Mouse (Mus musculus) MEL (cell line): ENCODE measurements around the gene Fkbp15. TPM values are rescaled to one million over a fixed set of nuclear protein-coding genes. Genes with fewer than 3 reads are reported as not detected.

Source experiments
- DNase-seq: peaks from one replicate; pipeline ENCODE4 v3.0.0; 2011; ENCODE audit warnings: low read depth, low spot score
- H3K27ac ChIP-seq: 2 replicates; pipeline ENCODE4 v1.5.1; 2012; ENCODE audit warnings: low read depth, mild to moderate bottlenecking, control low read depth, low read length, moderate library complexity; ENCODE audit not compliant: control insufficient read depth
- H3K27me3 ChIP-seq, 2 experiments: fragments of 150-350 bp in 1 of 2; sonication (generic) in 1 of 2; 2 replicates each; pipeline ENCODE4 v1.6.1; 2012; ENCODE audit warnings: low read length in 2 of 2, mild to moderate bottlenecking in 2 of 2, improper control_type of control experiment in 1 of 2, moderate library complexity in 1 of 2; ENCODE audit not compliant: insufficient read depth in 2 of 2, control insufficient read depth in 1 of 2
- H3K36me3 ChIP-seq, 2 experiments: 2 replicates each; pipeline ENCODE4 v1.6.1; 2012 to 2014; ENCODE audit warnings: low read length in 2 of 2, improper control_type of control experiment in 1 of 2, inconsistent platforms in 1 of 2, mild to moderate bottlenecking in 1 of 2; ENCODE audit not compliant: insufficient read depth in 2 of 2, control insufficient read depth in 1 of 2
- H3K4me1 ChIP-seq, 2 experiments: fragments of 150-350 bp in 1 of 2; sonication (generic) in 1 of 2; 2 replicates each; pipeline ENCODE4 v1.6.1; 2012; ENCODE audit warnings: low read length in 2 of 2, improper control_type of control experiment in 1 of 2, mild to moderate bottlenecking in 1 of 2; ENCODE audit not compliant: insufficient read depth in 2 of 2, control insufficient read depth in 1 of 2
- H3K4me3 ChIP-seq, 2 experiments: fragments of 150-350 bp in 1 of 2; sonication (generic) in 1 of 2; 2 replicates each; pipeline ENCODE4 v1.5.1; 2012; ENCODE audit warnings: low read depth in 2 of 2, low read length in 2 of 2, mild to moderate bottlenecking in 2 of 2, moderate library complexity in 2 of 2, control low read depth in 1 of 2, improper control_type of control experiment in 1 of 2; ENCODE audit not compliant: control insufficient read depth in 1 of 2, insufficient read depth in 1 of 2
- H3K79me2 ChIP-seq: 2 replicates; pipeline ENCODE4 v1.6.1; 2012; ENCODE audit warnings: mild to moderate bottlenecking, low read length, moderate library complexity; ENCODE audit not compliant: control insufficient read depth, poor library complexity, insufficient read depth
- H3K9ac ChIP-seq: 2 replicates; pipeline ENCODE4 v1.6.1; 2012; ENCODE audit warnings: low read depth, mild to moderate bottlenecking, control low read depth, low read length, moderate library complexity; ENCODE audit not compliant: control insufficient read depth, poor library complexity, severe bottlenecking
- H3K9me3 ChIP-seq: fragments of 150-350 bp; sonication (generic); replicated peaks from 2 replicates; pipeline ENCODE4 v1.6.1; 2012; ENCODE audit warnings: mild to moderate bottlenecking, low read length, improper control_type of control experiment, moderate library complexity; ENCODE audit not compliant: insufficient read depth
- E2F4 ChIP-seq: IDR thresholded peaks from 2 replicates; pipeline ENCODE4 v1.6.1; 2011; ENCODE audit warnings: low read depth, low read length, improper control_type of control experiment, borderline replicate concordance
- ELF1 ChIP-seq: IDR thresholded peaks from 2 replicates; pipeline ENCODE4 v1.6.1; 2014; ENCODE audit warnings: low read depth, mild to moderate bottlenecking, inconsistent platforms, low read length, improper control_type of control experiment, moderate library complexity
- ETS1 ChIP-seq: IDR thresholded peaks from 2 replicates; pipeline ENCODE4 v1.6.1; 2012; ENCODE audit warnings: low read depth, mild to moderate bottlenecking, inconsistent platforms, low read length, improper control_type of control experiment, moderate library complexity
- GABPA ChIP-seq: IDR thresholded peaks from 2 replicates; pipeline ENCODE4 v1.6.1; 2012; ENCODE audit warnings: low read depth, mild to moderate bottlenecking, inconsistent platforms, low read length, improper control_type of control experiment, moderate library complexity
- HCFC1 ChIP-seq: IDR thresholded peaks from 2 replicates; pipeline ENCODE4 v1.6.1; 2012; ENCODE audit warnings: low read depth, mild to moderate bottlenecking, inconsistent platforms, low read length, improper control_type of control experiment, moderate library complexity
- KAT2A ChIP-seq: conservative IDR thresholded peaks from 2 replicates; pipeline ENCODE4 v1.6.1; 2012; ENCODE audit warnings: low read depth, low read length, improper control_type of control experiment, inconsistent platforms
- NELFE ChIP-seq: IDR thresholded peaks from 2 replicates; pipeline ENCODE4 v1.6.1; 2011; ENCODE audit warnings: low read depth, low read length, improper control_type of control experiment
- POLR2A ChIP-seq, 2 experiments: IDR thresholded peaks; 2 replicates each; pipeline ENCODE4 v1.6.1; 2011 to 2012; ENCODE audit warnings: low read length in 2 of 2, mild to moderate bottlenecking in 2 of 2, control low read depth in 1 of 2, improper control_type of control experiment in 1 of 2, low read depth in 1 of 2, moderate library complexity in 1 of 2; ENCODE audit not compliant: control insufficient read depth in 1 of 2, insufficient read depth in 1 of 2, poor library complexity in 1 of 2
- POLR2AphosphoS2 ChIP-seq: IDR thresholded peaks from 2 replicates; pipeline ENCODE4 v1.6.1; 2011; ENCODE audit warnings: low read length, improper control_type of control experiment
- POLR2AphosphoS5 ChIP-seq: IDR thresholded peaks from 2 replicates; pipeline ENCODE4 v1.6.1; 2012; ENCODE audit warnings: low read depth, borderline replicate concordance, mild to moderate bottlenecking, inconsistent platforms, low read length, moderate library complexity, mixed read lengths
- SIN3A ChIP-seq: IDR thresholded peaks from 2 replicates; pipeline ENCODE4 v1.6.1; 2012; ENCODE audit warnings: low read length, improper control_type of control experiment, inconsistent platforms
- SMC3 ChIP-seq: IDR thresholded peaks from 2 replicates; pipeline ENCODE4 v1.6.1; 2011; ENCODE audit warnings: low read depth, low read length, improper control_type of control experiment
- TBP ChIP-seq: IDR thresholded peaks from 2 replicates; pipeline ENCODE4 v1.8.0; 2011; ENCODE audit warnings: low read depth, low read length, improper control_type of control experiment
- TCF12 ChIP-seq: IDR thresholded peaks from 2 replicates; pipeline ENCODE4 v1.6.1; 2014; ENCODE audit warnings: low read depth, mild to moderate bottlenecking, inconsistent platforms, low read length, improper control_type of control experiment, moderate library complexity
- ZMIZ1 ChIP-seq: IDR thresholded peaks from 2 replicates; pipeline ENCODE4 v1.6.1; 2012; ENCODE audit warnings: low read depth, mild to moderate bottlenecking, inconsistent platforms, low read length, improper control_type of control experiment, moderate library complexity
- ZNF384 ChIP-seq: IDR thresholded peaks from 2 replicates; pipeline ENCODE4 v1.6.1; 2012; ENCODE audit warnings: low read depth, mild to moderate bottlenecking, inconsistent platforms, low read length, improper control_type of control experiment
- polyA plus RNA-seq, 2 experiments: library from polyadenylated mRNA; stranded (reverse) in 1 of 2; unstranded in 1 of 2; fragments of >175 nt in 1 of 2; fragments of >200 nt in 1 of 2; gene quantifications; 2 replicates each; pipeline versions ENCODE4 v1.2.1 to v1.2.4; 2012; ENCODE audit warnings: low replicate concordance in 2 of 2, low read depth in 1 of 2; ENCODE audit not compliant: insufficient read length in 2 of 2, insufficient read depth in 1 of 2, missing spikeins in 1 of 2
- total RNA-seq: library from RNA; depleted of rRNA; stranded (reverse); fragments of 300-350 nt; gene quantifications from 2 replicates; pipeline ENCODE4 v1.2.3, GENCODE M21; 2012; rRNA removed

The Fkbp15 gene
- total RNA-seq (21.1 and 23.3 TPM in 2 replicates), polyA plus RNA-seq (10 to 100 TPM in 1 of 2 experiments, not detected in 1; 26.5 TPM)

GRCm38 (mm10) chr4:62360088-62360804 is at the start of gene Fkbp15, which contains the start of gene Slc31a1:
Fkbp15 (minus strand) TSS chr4:62360548.
Slc31a1 (plus strand) TSS chr4:62360727.
- no peaks in the 10 kb centered on the region for H3K27me3 ChIP-seq
- peak; percentile 99 for DNase-seq
- peaks cover 36% of the 10 kb centered on the region for H3K79me2 ChIP-seq
- H3K4me3 ChIP-seq: peak within 1 kb of the TSS; percentile 91 to 96
- H3K9ac ChIP-seq: peak within 1 kb of the TSS; percentile 94
- peak within 1 kb of the TSS; percentile 71 for H3K27ac ChIP-seq
- TF ChIP-seq ELF1 (peak; percentile 85), POLR2A (IDR thresholded peaks at IDR 0.05; ENCODE audit: control insufficient read depth in 1 of 2, insufficient read depth in 1 of 2, low read depth in 1 of 2, low read length in 2 of 2, poor library complexity in 1 of 2) (peak; percentile 88 to 90), SIN3A (peak; percentile 95), ZMIZ1 (peak; percentile 81; the same call in 1 of the 2 replicates), POLR2AphosphoS2 (peak; percentile 64; the same call in 1 of the 2 replicates), NELFE (peak; percentile 87), POLR2AphosphoS5 (no peak), TBP (peak; percentile 82), SMC3 (no peak), GABPA (no peak), HCFC1 (peak; percentile 89), KAT2A (peak; percentile 79), ETS1 (peak; percentile 84)
- TF ChIP-seq, all 39 proteins: peak for 10
- H3K36me3 ChIP-seq: peaks cover 0 to 29% of the 10 kb centered on the region in 2 experiments; a peak in 2 of 4 replicates
- no peaks in the 10 kb centered on the region for H3K9me3 ChIP-seq
- H3K4me1 ChIP-seq: peaks cover 6 to 8% of the 10 kb centered on the region in 2 experiments; a peak in 3 of 4 replicates

DNA sequence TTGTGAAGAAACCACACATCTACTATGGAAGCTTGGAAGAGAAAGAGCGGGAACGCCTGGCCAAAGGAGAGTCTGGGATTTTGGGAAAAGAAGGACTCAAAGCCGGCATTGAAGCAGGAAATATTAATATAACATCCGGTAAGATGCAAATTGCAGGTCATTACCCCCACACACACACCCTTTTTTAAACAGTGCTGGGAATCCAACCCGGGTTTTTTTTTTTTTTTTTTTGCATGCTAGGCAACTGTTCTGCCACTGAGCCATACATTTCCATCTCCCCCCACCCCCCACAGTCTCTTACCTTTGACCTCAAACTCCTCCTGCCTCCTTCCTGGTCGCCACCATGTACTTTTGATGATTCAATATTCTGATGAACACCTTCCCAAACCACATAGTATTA is 49.3 kb upstream of the Fkbp15 start:
- Histone ChIP-seq H3K36me3 (peaks cover 15 to 18% of the 10 kb centered on the region in 2 experiments), H3K27me3 (no peaks in the 10 kb centered on the region), H3K79me2 (peaks cover 27% of the 10 kb centered on the region), H3K27ac (no peak overlapping the region), H3K4me3 (peak overlapping the region; percentile 73 to 76), H3K4me1 (peaks cover 7 to 11% of the 10 kb centered on the region in 2 experiments), H3K9me3 (no peaks in the 10 kb centered on the region), H3K9ac (peak overlapping the region; percentile 84)
- TF ChIP-seq ZNF384 (peak; percentile 62), TCF12 (no peak), E2F4 (no peak)
- DNase-seq: no peak
